Mouse (Mus musculus): ENCODE results near the gene Tekt1. TPM values are rescaled to one million over a fixed set of nuclear protein-coding genes. Genes with fewer than 3 reads are reported as not detected.

Tekt1 gene
- polyA plus RNA-seq, 1 experiment from 2014 or later, result 0.08 TPM

DNA sequence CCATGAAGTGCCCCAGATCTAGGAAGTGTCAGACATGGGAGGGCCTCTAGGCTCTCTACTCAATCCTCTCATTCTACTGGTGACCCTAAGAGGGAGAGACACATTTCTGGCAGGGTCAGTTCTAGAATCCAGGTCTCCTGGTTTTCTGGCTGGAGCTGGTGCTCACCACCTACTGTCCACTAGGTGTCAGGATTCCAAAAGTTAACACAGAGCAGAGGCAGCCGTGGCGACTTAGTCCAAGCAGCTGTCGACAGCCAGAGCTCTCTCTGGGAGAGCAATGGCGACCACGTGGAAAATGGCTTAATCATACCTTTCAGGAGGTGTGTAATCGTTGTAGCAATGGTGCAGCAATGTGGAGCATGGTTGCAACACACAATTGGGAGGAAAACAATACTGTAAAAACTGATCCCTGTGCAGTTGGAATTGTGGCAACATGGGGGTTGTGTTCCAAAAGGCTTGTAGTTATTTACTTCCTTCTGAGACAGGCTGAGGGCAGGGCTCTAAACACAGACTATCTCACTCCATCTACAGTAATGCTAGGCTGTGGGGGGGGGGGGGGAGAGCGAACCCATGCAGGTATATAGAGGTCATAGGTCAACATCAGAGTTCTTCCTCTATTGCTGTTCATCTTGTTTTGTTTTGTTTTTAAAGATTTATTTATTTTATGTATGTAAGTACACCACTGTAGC, 19.5 kb downstream of the Tekt1 start:
- Histone ChIP-seq H3K4me2 (replicated peaks; ENCODE audit: low read depth) (no peak overlapping the region), H3K9me3 (ENCODE audit: control insufficient read depth) (no peaks in the 10 kb centered on the region), H3K4me1 (replicated peaks; ENCODE audit: control insufficient read depth, insufficient read depth, low read length) (no peaks in the 10 kb centered on the region), H3K4me3 (ENCODE audit: low read depth, low read length) (no peak overlapping the region), H3K27ac (ENCODE audit: low read depth, low read length) (no peak overlapping the region), H3K36me3 (ENCODE audit: control insufficient read depth, insufficient read depth) (no peaks in the 10 kb centered on the region), H3K9ac (ENCODE audit: low read depth, low read length) (no peak overlapping the region), H3K27me3 (replicated peaks; ENCODE audit: control insufficient read depth, insufficient read depth, low read length) (no peaks in the 10 kb centered on the region)
- ATAC-seq, result peak; percentile 58
- peak; percentile 86 for TF ChIP-seq CTCF (IDR thresholded peaks at IDR 0.05; ENCODE audit: low read depth)
- 9% methylated on average over 7 of the region's 7 CpGs for WGBS

GRCm38 (mm10) chr11:72339716-72340115, 22.5 kb downstream of the Tekt1 start:
- TF ChIP-seq CTCF (IDR thresholded peaks at IDR 0.05; ENCODE audit: low read depth), result no peak
- Histone ChIP-seq H3K9ac (ENCODE audit: low read depth, low read length) (no peak overlapping the region), H3K27ac (ENCODE audit: low read depth, low read length) (no peak overlapping the region), H3K4me2 (replicated peaks; ENCODE audit: low read depth) (no peak overlapping the region), H3K9me3 (ENCODE audit: control insufficient read depth) (no peaks in the 10 kb centered on the region), H3K4me1 (replicated peaks; ENCODE audit: control insufficient read depth, insufficient read depth, low read length) (no peaks in the 10 kb centered on the region), H3K4me3 (ENCODE audit: low read depth, low read length) (no peak overlapping the region), H3K36me3 (ENCODE audit: control insufficient read depth, insufficient read depth) (no peaks in the 10 kb centered on the region), H3K27me3 (replicated peaks; ENCODE audit: control insufficient read depth, insufficient read depth, low read length) (no peaks in the 10 kb centered on the region)
- ATAC-seq, result no peak
- 84% methylated on average over 4 of the region's 4 CpGs for WGBS

- no peaks in the 10 kb centered on the region for H3K9me3 ChIP-seq (ENCODE audit: control insufficient read depth)
- ATAC-seq, result no peak
- 69% methylated on average over 5 of the region's 5 CpGs for WGBS
Measured at GRCm38 (mm10) chr11:72338437-72338871, 23.8 kb downstream of the Tekt1 start.

GRCm38 (mm10) chr11:72336726-72337125, 25.5 kb downstream of the Tekt1 start:
- Histone ChIP-seq H3K4me3 (ENCODE audit: low read depth, low read length) (no peak overlapping the region), H3K9me3 (ENCODE audit: control insufficient read depth) (no peaks in the 10 kb centered on the region), H3K36me3 (ENCODE audit: control insufficient read depth, insufficient read depth) (no peaks in the 10 kb centered on the region), H3K27me3 (replicated peaks; ENCODE audit: control insufficient read depth, insufficient read depth, low read length) (no peaks in the 10 kb centered on the region), H3K9ac (ENCODE audit: low read depth, low read length) (no peak overlapping the region), H3K27ac (ENCODE audit: low read depth, low read length) (no peak overlapping the region), H3K4me1 (replicated peaks; ENCODE audit: control insufficient read depth, insufficient read depth, low read length) (no peaks in the 10 kb centered on the region), H3K4me2 (replicated peaks; ENCODE audit: low read depth) (no peak overlapping the region)
- TF ChIP-seq CTCF (IDR thresholded peaks at IDR 0.05; ENCODE audit: low read depth), result no peak
- ATAC-seq, result no peak
- 78% methylated on average over 8 of the region's 8 CpGs for WGBS

More at GRCm38 (mm10) chr11:72338437-72338871, 23.8 kb downstream of the Tekt1 start:
- no peak overlapping the region for H3K27ac ChIP-seq (ENCODE audit: low read depth, low read length)
- TF ChIP-seq CTCF (IDR thresholded peaks at IDR 0.05; ENCODE audit: low read depth), result no peak
- H3K4me2 ChIP-seq (replicated peaks; ENCODE audit: low read depth), result no peak overlapping the region
- no peaks in the 10 kb centered on the region for H3K4me1 ChIP-seq (replicated peaks; ENCODE audit: control insufficient read depth, insufficient read depth, low read length)
- H3K4me3 ChIP-seq (ENCODE audit: low read depth, low read length), result no peak overlapping the region
- H3K36me3 ChIP-seq (ENCODE audit: control insufficient read depth, insufficient read depth), result no peaks in the 10 kb centered on the region
- H3K9ac ChIP-seq (ENCODE audit: low read depth, low read length), result no peak overlapping the region
- H3K27me3 ChIP-seq (replicated peaks; ENCODE audit: control insufficient read depth, insufficient read depth, low read length), result no peaks in the 10 kb centered on the region

GRCm38 (mm10) chr11:72334653-72335052, 27.6 kb downstream of the Tekt1 start:
- no peaks in the 10 kb centered on the region for H3K4me1 ChIP-seq (replicated peaks; ENCODE audit: control insufficient read depth, insufficient read depth, low read length)
- TF ChIP-seq CTCF (IDR thresholded peaks at IDR 0.05; ENCODE audit: low read depth), result no peak
- ATAC-seq, result no peak
- no peak overlapping the region for H3K27ac ChIP-seq (ENCODE audit: low read depth, low read length)
- H3K36me3 ChIP-seq (ENCODE audit: control insufficient read depth, insufficient read depth), result no peaks in the 10 kb centered on the region
- H3K9ac ChIP-seq (ENCODE audit: low read depth, low read length), result no peak overlapping the region
- H3K9me3 ChIP-seq (ENCODE audit: control insufficient read depth), result no peaks in the 10 kb centered on the region
- no peak overlapping the region for H3K4me3 ChIP-seq (ENCODE audit: low read depth, low read length)
- H3K27me3 ChIP-seq (replicated peaks; ENCODE audit: control insufficient read depth, insufficient read depth, low read length), result no peaks in the 10 kb centered on the region
- WGBS, result 81% methylated on average over 4 of the region's 4 CpGs
- H3K4me2 ChIP-seq (replicated peaks; ENCODE audit: low read depth), result no peak overlapping the region

DNA sequence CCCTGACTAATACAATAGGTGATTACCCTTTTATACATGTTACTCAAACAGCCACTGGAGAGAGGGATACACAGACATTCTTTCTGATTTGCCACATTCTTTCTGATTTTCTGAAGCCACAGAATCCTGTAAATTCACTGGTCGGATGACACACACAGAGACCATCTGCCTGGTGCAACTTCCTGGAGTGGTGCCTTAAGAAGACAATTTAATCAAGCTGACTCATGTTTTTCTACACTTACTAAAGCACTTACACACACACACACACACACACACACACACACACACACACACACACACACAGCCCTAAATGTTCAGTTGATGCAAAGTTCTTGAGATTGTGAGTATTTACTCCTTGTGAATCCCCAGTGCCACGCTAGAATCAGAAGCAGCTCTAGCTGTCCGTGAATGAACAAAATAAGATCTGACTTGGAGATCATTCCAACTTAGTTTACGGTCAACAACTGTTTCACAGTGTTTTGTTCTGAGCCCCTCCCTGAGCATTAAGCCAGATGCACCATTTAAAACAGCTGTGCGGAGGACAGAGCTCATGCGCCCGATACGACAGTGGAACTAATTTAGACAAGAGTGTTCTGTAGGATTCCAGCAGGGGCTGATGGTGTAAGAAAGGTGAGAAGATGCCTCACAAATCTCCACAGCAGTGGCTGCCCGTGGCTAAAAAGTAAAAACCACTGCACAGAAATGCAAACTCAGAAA, 29.1 kb downstream of the Tekt1 start:
- H3K4me3 ChIP-seq (ENCODE audit: low read depth, low read length), result no peak overlapping the region
- no peak for TF ChIP-seq CTCF (IDR thresholded peaks at IDR 0.05; ENCODE audit: low read depth)
- no peaks in the 10 kb centered on the region for H3K36me3 ChIP-seq (ENCODE audit: control insufficient read depth, insufficient read depth)
- no peak overlapping the region for H3K4me2 ChIP-seq (replicated peaks; ENCODE audit: low read depth)
- no peaks in the 10 kb centered on the region for H3K9me3 ChIP-seq (ENCODE audit: control insufficient read depth)
- ATAC-seq, result no peak
- H3K27ac ChIP-seq (ENCODE audit: low read depth, low read length), result no peak overlapping the region
- no peaks in the 10 kb centered on the region for H3K27me3 ChIP-seq (replicated peaks; ENCODE audit: control insufficient read depth, insufficient read depth, low read length)
- no peaks in the 10 kb centered on the region for H3K4me1 ChIP-seq (replicated peaks; ENCODE audit: control insufficient read depth, insufficient read depth, low read length)
- H3K9ac ChIP-seq (ENCODE audit: low read depth, low read length), result no peak overlapping the region
- 78% methylated on average over 9 of the region's 9 CpGs for WGBS

Data from intestine, postnatal 0 days (tissue).